Mouse (Mus musculus): ENCODE results near the gene Zmiz1. TPM values are rescaled to one million over a fixed set of nuclear protein-coding genes. Genes with fewer than 3 reads are reported as not detected.

The Zmiz1 gene
- polyA plus RNA-seq, 1 experiment from 2014 or later, result 37.4 TPM

DNA sequence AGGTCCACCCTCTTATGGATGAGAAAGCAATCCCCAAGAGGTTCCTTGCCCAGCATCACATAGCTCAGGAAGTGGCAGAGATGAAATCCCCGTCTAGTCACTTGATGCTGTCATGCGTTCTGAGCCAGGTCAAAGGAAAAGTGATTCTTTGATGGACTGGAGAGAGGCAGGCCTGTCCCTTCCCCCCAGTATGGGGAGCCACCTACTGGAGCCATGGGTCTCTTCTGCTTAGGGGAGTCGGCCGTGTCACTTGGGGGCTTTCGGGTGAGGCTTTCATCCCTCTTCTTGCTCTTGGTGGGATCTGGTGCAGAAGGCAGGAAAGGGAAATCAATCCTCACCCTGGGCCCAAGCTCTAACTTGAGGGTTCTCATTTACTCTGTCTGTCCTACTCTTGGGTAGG lies 71.8 kb downstream of the Zmiz1 start:
- ATAC-seq (replicated peaks; ENCODE audit: low FRiP score, low TSS enrichment, low read depth) (no peak), DNase-seq (ENCODE audit: low spot score) (no peak)
- Histone ChIP-seq H3K27ac (ENCODE audit: low read depth) (no peak overlapping the region), H3K9me3 (ENCODE audit: control insufficient read depth, low read length) (no peaks in the 10 kb centered on the region), H3K4me1 (replicated peaks; ENCODE audit: control insufficient read depth, insufficient read depth, low read length) (peaks cover 40% of the 10 kb centered on the region), H3K9ac (ENCODE audit: low read length) (no peak overlapping the region), H3K4me3 (ENCODE audit: low read depth, low read length) (no peak overlapping the region), H3K27me3 (replicated peaks; ENCODE audit: control insufficient read depth, insufficient read depth, low read length) (no peaks in the 10 kb centered on the region), H3K4me2 (ENCODE audit: low read length) (no peak overlapping the region), H3K36me3 (ENCODE audit: control insufficient read depth, insufficient read depth, low read length) (peaks cover 1% of the 10 kb centered on the region; the same call in 1 of the 2 replicates)
- WGBS, result 74% methylated on average over 5 of the region's 5 CpGs

- no peak overlapping the region for H3K4me2 ChIP-seq (ENCODE audit: low read length)
- H3K4me3 ChIP-seq (ENCODE audit: low read depth, low read length), result no peak overlapping the region
- H3K9me3 ChIP-seq (ENCODE audit: control insufficient read depth, low read length), result no peaks in the 10 kb centered on the region
- peak overlapping the region; percentile 59; the same call in 1 of the 2 replicates for H3K27ac ChIP-seq (ENCODE audit: low read depth)
- no peak for DNase-seq (ENCODE audit: low spot score)
- peaks cover 21% of the 10 kb centered on the region for H3K36me3 ChIP-seq (ENCODE audit: control insufficient read depth, insufficient read depth, low read length)
- H3K9ac ChIP-seq (ENCODE audit: low read length), result no peak overlapping the region
- WGBS, result 19% methylated on average over 3 of the region's 3 CpGs
- peak; percentile 47 for ATAC-seq (replicated peaks; ENCODE audit: low FRiP score, low TSS enrichment, low read depth)
- H3K27me3 ChIP-seq (replicated peaks; ENCODE audit: control insufficient read depth, insufficient read depth, low read length), result no peaks in the 10 kb centered on the region
- H3K4me1 ChIP-seq (replicated peaks; ENCODE audit: control insufficient read depth, insufficient read depth, low read length), result peaks cover 36% of the 10 kb centered on the region
Observed at GRCm38 (mm10) chr14:25533010-25533409, 74.0 kb downstream of the Zmiz1 start.

- Histone ChIP-seq H3K27ac (ENCODE audit: low read depth) (peak overlapping the region; percentile 1; the same call in 1 of the 2 replicates), H3K4me1 (replicated peaks; ENCODE audit: control insufficient read depth, insufficient read depth, low read length) (peaks cover 36% of the 10 kb centered on the region), H3K4me2 (ENCODE audit: low read length) (no peak overlapping the region), H3K27me3 (replicated peaks; ENCODE audit: control insufficient read depth, insufficient read depth, low read length) (no peaks in the 10 kb centered on the region), H3K36me3 (ENCODE audit: control insufficient read depth, insufficient read depth, low read length) (peaks cover 27% of the 10 kb centered on the region), H3K4me3 (ENCODE audit: low read depth, low read length) (no peak overlapping the region), H3K9ac (ENCODE audit: low read length) (no peak overlapping the region), H3K9me3 (ENCODE audit: control insufficient read depth, low read length) (no peaks in the 10 kb centered on the region)
- no peak for DNase-seq (ENCODE audit: low spot score)
- no peak for ATAC-seq (replicated peaks; ENCODE audit: low FRiP score, low TSS enrichment, low read depth)
- 57% methylated on average over 9 of the region's 9 CpGs for WGBS
Observed at GRCm38 (mm10) chr14:25533631-25534395, 74.8 kb downstream of the Zmiz1 start.

- no peak overlapping the region for H3K4me2 ChIP-seq (ENCODE audit: low read length)
- H3K9me3 ChIP-seq (ENCODE audit: control insufficient read depth, low read length), result no peaks in the 10 kb centered on the region
- no peak for ATAC-seq (replicated peaks; ENCODE audit: low FRiP score, low TSS enrichment, low read depth)
- peak overlapping the region; percentile 1; the same call in 1 of the 2 replicates for H3K27ac ChIP-seq (ENCODE audit: low read depth)
- H3K27me3 ChIP-seq (replicated peaks; ENCODE audit: control insufficient read depth, insufficient read depth, low read length), result no peaks in the 10 kb centered on the region
- H3K4me3 ChIP-seq (ENCODE audit: low read depth, low read length), result no peak overlapping the region
- H3K9ac ChIP-seq (ENCODE audit: low read length), result no peak overlapping the region
- peaks cover 27% of the 10 kb centered on the region for H3K36me3 ChIP-seq (ENCODE audit: control insufficient read depth, insufficient read depth, low read length)
- H3K4me1 ChIP-seq (replicated peaks; ENCODE audit: control insufficient read depth, insufficient read depth, low read length), result peaks cover 36% of the 10 kb centered on the region
- DNase-seq (ENCODE audit: low spot score), result no peak
Observed at GRCm38 (mm10) chr14:25534396-25534769, 75.4 kb downstream of the Zmiz1 start.

GRCm38 (mm10) chr14:25534918-25535582 lies 76.1 kb downstream of the Zmiz1 start:
- DNase-seq (ENCODE audit: low spot score) (no peak), ATAC-seq (replicated peaks; ENCODE audit: low FRiP score, low TSS enrichment, low read depth) (no peak)
- peaks cover 33% of the 10 kb centered on the region for H3K36me3 ChIP-seq (ENCODE audit: control insufficient read depth, insufficient read depth, low read length)
- H3K27ac ChIP-seq (ENCODE audit: low read depth), result no peak overlapping the region
- 58% methylated on average over 11 of the region's 11 CpGs for WGBS
- H3K9me3 ChIP-seq (ENCODE audit: control insufficient read depth, low read length), result no peaks in the 10 kb centered on the region
- H3K27me3 ChIP-seq (replicated peaks; ENCODE audit: control insufficient read depth, insufficient read depth, low read length), result no peaks in the 10 kb centered on the region
- no peak overlapping the region for H3K4me2 ChIP-seq (ENCODE audit: low read length)
- H3K9ac ChIP-seq (ENCODE audit: low read length), result no peak overlapping the region
- H3K4me3 ChIP-seq (ENCODE audit: low read depth, low read length), result no peak overlapping the region
- H3K4me1 ChIP-seq (replicated peaks; ENCODE audit: control insufficient read depth, insufficient read depth, low read length), result peaks cover 36% of the 10 kb centered on the region

DNA sequence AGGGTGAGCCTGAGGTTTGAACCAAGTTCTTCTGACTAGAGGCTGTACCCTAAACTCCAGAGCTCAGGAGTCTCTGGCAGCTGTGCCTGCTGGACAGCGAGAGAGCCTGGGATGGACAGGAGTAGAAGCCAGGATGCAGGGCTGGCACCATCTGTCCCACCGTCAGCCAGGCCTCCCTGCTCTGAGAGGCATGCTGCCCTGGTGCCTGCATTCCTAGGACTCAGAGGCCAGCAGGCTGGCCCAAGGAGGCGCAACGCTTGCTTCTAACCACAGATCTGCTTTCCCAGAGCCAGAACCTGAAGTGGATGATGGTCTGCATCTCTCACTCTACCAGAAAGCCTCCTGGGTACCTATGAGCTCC lies 76.6 kb downstream of the Zmiz1 start:
- Histone ChIP-seq H3K36me3 (ENCODE audit: control insufficient read depth, insufficient read depth, low read length) (peaks cover 38% of the 10 kb centered on the region), H3K27ac (ENCODE audit: low read depth) (no peak overlapping the region), H3K9me3 (ENCODE audit: control insufficient read depth, low read length) (no peaks in the 10 kb centered on the region), H3K9ac (ENCODE audit: low read length) (no peak overlapping the region), H3K4me2 (ENCODE audit: low read length) (no peak overlapping the region), H3K4me3 (ENCODE audit: low read depth, low read length) (no peak overlapping the region), H3K4me1 (replicated peaks; ENCODE audit: control insufficient read depth, insufficient read depth, low read length) (peaks cover 36% of the 10 kb centered on the region), H3K27me3 (replicated peaks; ENCODE audit: control insufficient read depth, insufficient read depth, low read length) (no peaks in the 10 kb centered on the region)
- no peak for DNase-seq (ENCODE audit: low spot score)
- WGBS, result 74% methylated on average over 4 of the region's 4 CpGs
- ATAC-seq (replicated peaks; ENCODE audit: low FRiP score, low TSS enrichment, low read depth), result no peak

GRCm38 (mm10) chr14:25536476-25536875 lies 77.5 kb downstream of the Zmiz1 start:
- H3K27me3 ChIP-seq (replicated peaks; ENCODE audit: control insufficient read depth, insufficient read depth, low read length), result no peaks in the 10 kb centered on the region
- H3K4me3 ChIP-seq (ENCODE audit: low read depth, low read length), result no peak overlapping the region
- DNase-seq (ENCODE audit: low spot score), result no peak
- H3K9ac ChIP-seq (ENCODE audit: low read length), result no peak overlapping the region
- H3K4me2 ChIP-seq (ENCODE audit: low read length), result no peak overlapping the region
- H3K9me3 ChIP-seq (ENCODE audit: control insufficient read depth, low read length), result no peaks in the 10 kb centered on the region
- H3K4me1 ChIP-seq (replicated peaks; ENCODE audit: control insufficient read depth, insufficient read depth, low read length), result peaks cover 36% of the 10 kb centered on the region
- no peak overlapping the region for H3K27ac ChIP-seq (ENCODE audit: low read depth)
- 86% methylated on average over 8 of the region's 8 CpGs for WGBS
- H3K36me3 ChIP-seq (ENCODE audit: control insufficient read depth, insufficient read depth, low read length), result peaks cover 40% of the 10 kb centered on the region
- no peak for ATAC-seq (replicated peaks; ENCODE audit: low FRiP score, low TSS enrichment, low read depth)

DNA sequence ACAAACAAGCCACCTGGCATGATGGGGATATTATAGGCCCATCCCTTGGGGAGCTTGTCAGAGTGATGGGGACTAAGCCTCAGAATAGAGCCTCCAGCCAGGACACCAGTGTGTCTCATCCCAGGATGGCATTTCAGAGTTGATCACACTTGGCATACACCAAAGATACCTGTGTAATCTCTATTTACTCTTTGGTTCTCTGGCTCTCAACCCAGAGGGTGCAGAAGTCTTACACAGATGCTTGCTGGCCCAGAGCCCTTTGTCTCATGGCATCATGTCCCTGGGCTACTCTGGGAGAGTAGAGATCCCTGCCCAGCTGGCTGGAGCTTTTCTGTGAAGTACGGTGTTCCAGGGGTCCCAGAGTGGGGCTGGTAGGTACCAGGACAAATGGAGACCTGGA lies 78.4 kb downstream of the Zmiz1 start:
- DNase-seq (ENCODE audit: low spot score) (no peak), ATAC-seq (replicated peaks; ENCODE audit: low FRiP score, low TSS enrichment, low read depth) (no peak)
- Histone ChIP-seq H3K36me3 (ENCODE audit: control insufficient read depth, insufficient read depth, low read length) (peaks cover 40% of the 10 kb centered on the region), H3K27ac (ENCODE audit: low read depth) (no peak overlapping the region), H3K4me3 (ENCODE audit: low read depth, low read length) (no peak overlapping the region), H3K4me1 (replicated peaks; ENCODE audit: control insufficient read depth, insufficient read depth, low read length) (peaks cover 28% of the 10 kb centered on the region), H3K27me3 (replicated peaks; ENCODE audit: control insufficient read depth, insufficient read depth, low read length) (no peaks in the 10 kb centered on the region), H3K4me2 (ENCODE audit: low read length) (no peak overlapping the region), H3K9me3 (ENCODE audit: control insufficient read depth, low read length) (no peaks in the 10 kb centered on the region), H3K9ac (ENCODE audit: low read length) (no peak overlapping the region)
- WGBS, result 86% methylated on average over 1 of the region's 1 CpGs

GRCm38 (mm10) chr14:25538522-25538921 lies 79.5 kb downstream of the Zmiz1 start:
- ATAC-seq (replicated peaks; ENCODE audit: low FRiP score, low TSS enrichment, low read depth) (no peak), DNase-seq (ENCODE audit: low spot score) (no peak)
- Histone ChIP-seq H3K9me3 (ENCODE audit: control insufficient read depth, low read length) (no peaks in the 10 kb centered on the region), H3K9ac (ENCODE audit: low read length) (no peak overlapping the region), H3K27ac (ENCODE audit: low read depth) (no peak overlapping the region), H3K4me1 (replicated peaks; ENCODE audit: control insufficient read depth, insufficient read depth, low read length) (peaks cover 17% of the 10 kb centered on the region), H3K4me2 (ENCODE audit: low read length) (no peak overlapping the region), H3K36me3 (ENCODE audit: control insufficient read depth, insufficient read depth, low read length) (peaks cover 40% of the 10 kb centered on the region), H3K4me3 (ENCODE audit: low read depth, low read length) (no peak overlapping the region), H3K27me3 (replicated peaks; ENCODE audit: control insufficient read depth, insufficient read depth, low read length) (no peaks in the 10 kb centered on the region)
- 80% methylated on average over 2 of the region's 2 CpGs for WGBS
